Mouse (Mus musculus): ENCODE measurements at regions not wholly inside any gene's neighbourhood (a gene's known extent, or its start where the extent isn't known, plus 50 kb on each side); places are given as distances from the start of the nearest gene placed in this dataset.

GRCm38 (mm10) chr13:70454592-70455390, 182.6 kb downstream of the Ice1 start:
- no peaks in the 10 kb centered on the region for H3K36me3 ChIP-seq (ENCODE audit: control insufficient read depth, insufficient read depth, low read length)
- TF ChIP-seq CTCF (conservative IDR thresholded peaks at IDR 0.05; ENCODE audit: insufficient read depth, insufficient read length, low read depth, low read length) (no peak), POLR2A (IDR thresholded peaks at IDR 0.05; ENCODE audit: low read depth, low read length) (no peak)
- H3K27me3 ChIP-seq (replicated peaks; ENCODE audit: control insufficient read depth, insufficient read depth, low read length) = no peaks in the 10 kb centered on the region
- H3K4me3 ChIP-seq (ENCODE audit: insufficient read depth, low read depth, low read length) = no peak overlapping the region
- no peak overlapping the region for H3K27ac ChIP-seq (ENCODE audit: insufficient read depth, low read depth, low read length)
- peak; percentile 62 for DNase-seq
- H3K4me1 ChIP-seq (ENCODE audit: control insufficient read depth, insufficient read depth, low read length) = peaks cover 12% of the 10 kb centered on the region; the same call in 1 of the 2 replicates
- WGBS = 36% methylated on average over 4 of the region's 4 CpGs

GRCm38 (mm10) chr13:70458406-70458805, 179.0 kb downstream of the Ice1 start:
- peak; percentile 70 for DNase-seq
- no peak overlapping the region for H3K4me3 ChIP-seq (ENCODE audit: insufficient read depth, low read depth, low read length)
- H3K27ac ChIP-seq (ENCODE audit: insufficient read depth, low read depth, low read length) = no peak overlapping the region
- TF ChIP-seq CTCF (conservative IDR thresholded peaks at IDR 0.05; ENCODE audit: insufficient read depth, insufficient read length, low read depth, low read length) (no peak), POLR2A (IDR thresholded peaks at IDR 0.05; ENCODE audit: low read depth, low read length) (no peak)
- peaks cover 12% of the 10 kb centered on the region; the same call in 1 of the 2 replicates for H3K4me1 ChIP-seq (ENCODE audit: control insufficient read depth, insufficient read depth, low read length)
- no peaks in the 10 kb centered on the region for H3K36me3 ChIP-seq (ENCODE audit: control insufficient read depth, insufficient read depth, low read length)
- no peaks in the 10 kb centered on the region for H3K27me3 ChIP-seq (replicated peaks; ENCODE audit: control insufficient read depth, insufficient read depth, low read length)
- 51% methylated on average over 3 of the region's 3 CpGs for whole genome bisulfite sequencing

GRCm38 (mm10) chr13:70464996-70465395, 172.4 kb downstream of the Ice1 start:
- no peaks in the 10 kb centered on the region for H3K27me3 ChIP-seq (replicated peaks; ENCODE audit: control insufficient read depth, insufficient read depth, low read length)
- H3K27ac ChIP-seq (ENCODE audit: insufficient read depth, low read depth, low read length) = no peak overlapping the region
- DNase-seq = no peak
- H3K4me3 ChIP-seq (ENCODE audit: insufficient read depth, low read depth, low read length) = no peak overlapping the region
- no peaks in the 10 kb centered on the region for H3K36me3 ChIP-seq (ENCODE audit: control insufficient read depth, insufficient read depth, low read length)
- no peak for TF ChIP-seq CTCF (conservative IDR thresholded peaks at IDR 0.05; ENCODE audit: insufficient read depth, insufficient read length, low read depth, low read length)
- no peak for TF ChIP-seq POLR2A (IDR thresholded peaks at IDR 0.05; ENCODE audit: low read depth, low read length)
- WGBS = 78% methylated on average over 5 of the region's 5 CpGs
- H3K4me1 ChIP-seq (ENCODE audit: control insufficient read depth, insufficient read depth, low read length) = no peaks in the 10 kb centered on the region

- H3K4me3 ChIP-seq (ENCODE audit: insufficient read depth, low read depth, low read length) = no peak overlapping the region
- H3K27me3 ChIP-seq (replicated peaks; ENCODE audit: control insufficient read depth, insufficient read depth, low read length) = no peaks in the 10 kb centered on the region; the same call in 1 of the 2 replicates
- TF ChIP-seq POLR2A (IDR thresholded peaks at IDR 0.05; ENCODE audit: low read depth, low read length) = no peak
- no peak for TF ChIP-seq CTCF (conservative IDR thresholded peaks at IDR 0.05; ENCODE audit: insufficient read depth, insufficient read length, low read depth, low read length)
- H3K27ac ChIP-seq (ENCODE audit: insufficient read depth, low read depth, low read length) = no peak overlapping the region
- no peaks in the 10 kb centered on the region for H3K4me1 ChIP-seq (ENCODE audit: control insufficient read depth, insufficient read depth, low read length)
- WGBS = 84% methylated on average over 4 of the region's 4 CpGs
- H3K36me3 ChIP-seq (ENCODE audit: control insufficient read depth, insufficient read depth, low read length) = no peaks in the 10 kb centered on the region
- DNase-seq = no peak
These were observed 162.7 kb downstream of the Ice1 start for GRCm38 (mm10) chr13:70474746-70475145.

- H3K4me3 ChIP-seq (ENCODE audit: insufficient read depth, low read depth, low read length) = no peak overlapping the region
- no peak for DNase-seq
- 56% methylated on average over 2 of the region's 2 CpGs for WGBS
- H3K36me3 ChIP-seq (ENCODE audit: control insufficient read depth, insufficient read depth, low read length) = no peaks in the 10 kb centered on the region
- TF ChIP-seq CTCF (conservative IDR thresholded peaks at IDR 0.05; ENCODE audit: insufficient read depth, insufficient read length, low read depth, low read length) = no peak
- H3K27ac ChIP-seq (ENCODE audit: insufficient read depth, low read depth, low read length) = no peak overlapping the region
- H3K4me1 ChIP-seq (ENCODE audit: control insufficient read depth, insufficient read depth, low read length) = no peaks in the 10 kb centered on the region
- no peaks in the 10 kb centered on the region; the same call in 1 of the 2 replicates for H3K27me3 ChIP-seq (replicated peaks; ENCODE audit: control insufficient read depth, insufficient read depth, low read length)
These were observed 162.1 kb downstream of the Ice1 start for GRCm38 (mm10) chr13:70475366-70475765.

GRCm38 (mm10) chr13:70499302-70499701, 138.1 kb downstream of the Ice1 start:
- H3K36me3 ChIP-seq (ENCODE audit: control insufficient read depth, insufficient read depth, low read length) = no peaks in the 10 kb centered on the region
- H3K27me3 ChIP-seq (replicated peaks; ENCODE audit: control insufficient read depth, insufficient read depth, low read length) = no peaks in the 10 kb centered on the region
- TF ChIP-seq CTCF (conservative IDR thresholded peaks at IDR 0.05; ENCODE audit: insufficient read depth, insufficient read length, low read depth, low read length) = no peak
- no peak for TF ChIP-seq POLR2A (IDR thresholded peaks at IDR 0.05; ENCODE audit: low read depth, low read length)
- whole genome bisulfite sequencing = 57% methylated on average over 4 of the region's 4 CpGs
- DNase-seq = no peak
- no peak overlapping the region for H3K27ac ChIP-seq (ENCODE audit: insufficient read depth, low read depth, low read length)
- H3K4me1 ChIP-seq (ENCODE audit: control insufficient read depth, insufficient read depth, low read length) = no peaks in the 10 kb centered on the region
- no peak overlapping the region for H3K4me3 ChIP-seq (ENCODE audit: insufficient read depth, low read depth, low read length)

Measured in kidney, adult 2 months (tissue).